Mouse (Mus musculus) kidney, postnatal 4 days (tissue): ENCODE data around the gene Olfr890.
"Not testable (repeated sequence)": the region's sequence is repeated elsewhere in the genome, so short reads cannot be mapped to it uniquely, and the experiment has no call there.

Experiments used
- DNase-seq, 2 experiments: peaks; one replicate each; pipeline ENCODE4 v3.0.0; 2021; ENCODE audit warnings: mixed read lengths in 2 of 2

The Olfr890 gene

DNA sequence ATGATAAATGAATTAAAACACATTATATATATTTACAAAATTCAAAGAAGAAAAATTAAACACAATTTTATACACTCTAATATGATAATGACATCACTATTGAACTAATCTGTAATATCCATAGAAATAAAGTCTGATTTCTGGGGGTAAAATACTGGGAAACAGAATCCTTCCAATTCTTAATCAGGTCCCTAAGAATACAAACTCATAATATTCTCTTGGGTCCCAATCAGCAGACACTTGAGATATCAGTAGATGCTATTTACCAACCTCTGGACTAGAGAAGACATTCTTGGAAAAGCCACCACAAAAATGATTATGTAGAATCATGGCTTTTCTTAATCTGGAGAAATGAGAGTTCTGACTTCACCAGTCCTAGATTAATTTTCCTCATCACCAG lies at the start of gene Olfr890:
TSS of gene Olfr890 (plus strand) at position 301 of the 400 bp plus-strand sequence.
- no peak for DNase-seq

DNA sequence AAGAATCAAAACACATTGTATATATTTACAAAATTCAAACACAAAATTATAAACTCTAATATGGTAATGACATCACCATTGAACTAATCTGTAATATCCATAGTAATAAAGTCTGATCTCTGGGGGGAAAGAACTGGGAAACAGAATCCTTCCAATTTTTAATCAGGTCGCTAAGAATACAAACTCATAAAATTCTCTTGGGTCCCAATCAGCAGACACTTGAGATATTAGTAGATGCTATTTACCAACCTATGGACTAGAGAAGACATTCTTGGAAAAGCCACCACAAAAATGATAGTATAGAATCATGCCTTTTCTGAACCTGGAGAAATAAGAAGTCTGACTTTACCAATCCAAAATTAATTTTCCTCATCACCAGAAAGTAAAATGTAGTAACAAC lies 34.5 kb upstream of the Olfr890 start, which contains the start of gene Olfr888:
TSS of gene Olfr888 (plus strand) at position 301 of the 400 bp plus-strand sequence.
- DNase-seq = no peak

DNA sequence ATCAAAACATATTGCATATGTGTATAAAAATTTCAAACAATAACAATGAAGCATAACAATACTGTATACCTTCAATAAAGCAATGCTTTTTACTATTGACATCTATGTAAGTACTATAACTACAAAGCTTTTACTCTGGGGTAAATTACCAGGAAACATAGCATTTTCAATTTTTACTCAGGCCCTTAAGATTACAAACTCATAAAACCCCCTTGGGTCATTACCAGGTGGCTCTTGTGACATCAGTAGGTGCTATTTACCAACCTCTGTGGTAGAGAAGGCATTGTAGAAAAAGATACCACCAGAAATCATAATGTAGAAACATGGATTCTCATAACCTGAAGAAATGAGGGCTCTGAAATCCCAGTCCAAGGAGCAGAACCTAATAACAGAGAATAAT lies 27.4 kb upstream of the Olfr890 start, which contains the start of gene Olfr889:
TSS of gene Olfr889 (plus strand) at position 301 of the 400 bp plus-strand sequence.
- no peak for DNase-seq

DNA sequence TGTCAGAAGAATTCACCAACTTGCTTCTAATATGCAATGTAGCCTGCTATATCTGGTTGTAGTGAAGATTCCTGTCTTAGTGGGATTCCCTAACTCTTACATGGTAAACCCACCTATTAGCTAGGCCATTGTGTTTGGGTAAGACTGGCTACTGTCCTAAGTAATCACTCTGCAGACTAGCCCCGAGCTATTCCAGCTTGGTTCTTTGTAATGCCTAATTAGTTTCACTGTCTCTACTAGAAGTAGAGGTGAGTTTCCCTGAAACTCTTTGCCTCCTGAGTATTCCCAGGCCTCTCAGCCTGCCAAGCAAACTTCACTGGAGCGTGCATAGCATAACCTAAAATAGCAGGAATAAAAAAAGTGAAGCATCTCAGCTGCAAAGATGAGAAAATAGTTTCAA lies 26.0 kb downstream of the Olfr890 start:
- DNase-seq = not testable (repeated sequence)

DNA sequence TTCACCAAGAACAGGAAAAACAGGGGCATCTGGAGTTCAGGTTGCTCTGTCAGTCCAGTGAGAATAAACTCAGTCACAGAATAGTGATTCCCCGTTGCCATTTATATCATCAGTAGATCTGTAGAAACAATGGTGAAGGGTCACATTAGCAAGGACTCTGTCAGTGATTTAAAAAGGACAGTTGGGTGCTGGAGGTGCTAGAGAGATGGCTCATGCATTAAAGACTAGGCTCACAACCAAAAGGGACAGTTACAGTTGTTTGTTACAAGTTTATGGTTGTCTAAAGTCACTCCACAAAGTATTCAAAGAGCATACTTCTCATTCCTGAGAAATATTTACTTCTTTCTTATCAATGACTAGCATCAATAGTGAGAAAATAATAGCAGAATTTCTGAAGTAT lies 38.4 kb downstream of the Olfr890 start, which contains the start of gene Olfr891:
TSS of gene Olfr891 (minus strand) at position 101 of the 400 bp plus-strand sequence.
- DNase-seq = no peak
